Mouse (Mus musculus) embryo, embryonic 10.5 days (tissue): ENCODE results near the gene Pak1.

Experiments
- DNase-seq: peaks from one replicate; pipeline ENCODE4 v3.0.0-alpha.2; 2015; ENCODE audit warnings: low spot score

Gene Pak1

GRCm38 (mm10) chr7:97777191-97777590, 11.2 kb upstream of the Pak1 start:
- no peak for DNase-seq

GRCm38 (mm10) chr7:97780222-97780621, 8.1 kb upstream of the Pak1 start:
- DNase-seq = no peak

GRCm38 (mm10) chr7:97780815-97781214, 7.5 kb upstream of the Pak1 start:
- DNase-seq = no peak

- no peak for DNase-seq
Observed at GRCm38 (mm10) chr7:97781496-97781895, 6.8 kb upstream of the Pak1 start.

GRCm38 (mm10) chr7:97783523-97783922, 4.8 kb upstream of the Pak1 start:
- no peak for DNase-seq

GRCm38 (mm10) chr7:97788669-97789483, 535 bp downstream of the Pak1 start:
- DNase-seq = peak; percentile 54

- no peak for DNase-seq
Observed at GRCm38 (mm10) chr7:97790272-97790671, 1.9 kb downstream of the Pak1 start.

GRCm38 (mm10) chr7:97792324-97792723, 4.0 kb downstream of the Pak1 start:
- no peak for DNase-seq

- no peak for DNase-seq
Observed at GRCm38 (mm10) chr7:97803116-97803515, 14.8 kb downstream of the Pak1 start.

GRCm38 (mm10) chr7:97804245-97805066, 16.1 kb downstream of the Pak1 start:
- peak; percentile 79 for DNase-seq

GRCm38 (mm10) chr7:97805067-97805365, 16.7 kb downstream of the Pak1 start:
- peak; percentile 28 for DNase-seq

- no peak for DNase-seq
Observed at GRCm38 (mm10) chr7:97809307-97809706, 21.0 kb downstream of the Pak1 start.

- no peak for DNase-seq
Observed at GRCm38 (mm10) chr7:97821875-97822274, 33.5 kb downstream of the Pak1 start.

- no peak for DNase-seq
Observed at GRCm38 (mm10) chr7:97829091-97829490, 40.8 kb downstream of the Pak1 start.

GRCm38 (mm10) chr7:97830739-97831138, 42.4 kb downstream of the Pak1 start:
- DNase-seq = no peak

- no peak for DNase-seq
Observed at GRCm38 (mm10) chr7:97832987-97833386, 44.6 kb downstream of the Pak1 start.

GRCm38 (mm10) chr7:97838574-97838973, 50.2 kb downstream of the Pak1 start:
- no peak for DNase-seq

- no peak for DNase-seq
Observed at GRCm38 (mm10) chr7:97841311-97841710, 53.0 kb downstream of the Pak1 start.

GRCm38 (mm10) chr7:97842332-97842731, 54.0 kb downstream of the Pak1 start:
- no peak for DNase-seq

- DNase-seq = peak; percentile 92
Observed at GRCm38 (mm10) chr7:97842806-97843570, 54.6 kb downstream of the Pak1 start.

- no peak for DNase-seq
Observed at GRCm38 (mm10) chr7:97844419-97844818, 56.1 kb downstream of the Pak1 start.

GRCm38 (mm10) chr7:97845546-97845945, 57.2 kb downstream of the Pak1 start:
- DNase-seq = no peak

GRCm38 (mm10) chr7:97846539-97846938, 58.2 kb downstream of the Pak1 start:
- DNase-seq = no peak
